Mouse (Mus musculus) testis, adult 2 months (tissue): ENCODE results near the gene Ube2f.

Experiments used
- CTCF ChIP-seq: fragments of 200-500 bp; IDR thresholded peaks from 2 replicates; pipeline ENCODE4 v1.5.1; 2012; ENCODE audit warnings: low read depth, mild to moderate bottlenecking, inconsistent platforms, low read length, moderate library complexity; ENCODE audit not compliant: control insufficient read depth, insufficient read depth, insufficient replicate concordance
- POLR2A ChIP-seq: fragments of 200-500 bp; IDR thresholded peaks from 2 replicates; pipeline ENCODE4 v1.6.1; 2012; ENCODE audit warnings: low read depth, mild to moderate bottlenecking, inconsistent platforms, low read length, moderate library complexity; ENCODE audit not compliant: control insufficient read depth

DNA sequence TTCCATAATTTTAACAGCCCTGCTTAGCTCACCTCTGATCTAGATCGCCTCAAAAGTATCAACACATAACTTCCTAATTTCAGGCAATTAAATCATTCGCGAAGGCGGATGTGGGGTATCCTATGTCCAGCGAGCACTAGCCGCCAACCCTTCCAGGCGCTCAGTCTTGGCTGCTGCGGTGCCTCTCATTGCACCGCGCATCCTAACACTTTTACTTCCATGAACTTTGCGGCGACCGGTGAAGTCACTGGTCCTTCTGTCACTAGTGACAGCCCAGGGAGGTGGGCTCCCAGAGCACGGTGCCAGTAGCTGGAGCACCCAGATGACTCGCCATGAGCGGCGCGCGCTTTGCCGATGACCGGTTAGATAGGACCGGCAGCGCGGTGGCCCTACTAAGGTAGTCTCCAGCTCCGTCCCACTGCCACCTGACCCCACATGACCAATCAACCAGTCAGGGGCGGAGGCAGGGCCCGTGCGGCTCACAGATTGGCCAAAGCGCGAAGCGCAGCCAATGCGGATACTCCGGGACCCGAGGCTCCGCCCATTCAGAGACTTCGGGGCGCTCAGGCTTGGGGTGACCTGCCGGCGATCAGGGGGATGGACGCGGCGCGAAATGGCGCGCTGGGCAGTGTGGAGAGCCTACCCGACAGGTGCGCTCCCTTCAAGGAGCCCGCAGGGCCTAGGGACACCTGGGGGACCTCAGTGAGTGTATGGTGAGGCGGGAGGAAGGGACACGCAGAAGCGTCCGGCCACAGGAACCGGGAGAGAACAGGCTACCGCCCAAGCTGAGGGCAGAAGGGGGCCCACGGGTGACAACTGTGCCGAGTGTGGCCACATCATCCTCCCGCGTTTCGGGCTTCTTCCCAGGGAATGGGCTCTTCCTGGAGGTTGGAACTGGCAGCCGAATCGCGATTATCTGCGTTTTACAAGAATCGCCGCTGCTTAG, 48.0 kb downstream of the Ube2f start, which contains the start of gene Scly:
- TF ChIP-seq POLR2A (peak; percentile 31), CTCF (no peak)
